Mouse (Mus musculus) heart, adult 9 months (tissue): ENCODE measurements around the gene Fam234b.

ENCODE experiments used
- DNase-seq, 2 experiments: peaks; one replicate each; pipeline ENCODE4 v3.0.0; 2022; ENCODE audit warnings: low spot score in 2 of 2

Fam234b gene

GRCm38 (mm10) chr6:135267221-135267620 is 69.4 kb downstream of the Fam234b start:
- DNase-seq, result no peak

- DNase-seq, result no peak
Measured at GRCm38 (mm10) chr6:135268392-135268791, 70.6 kb downstream of the Fam234b start.

DNA sequence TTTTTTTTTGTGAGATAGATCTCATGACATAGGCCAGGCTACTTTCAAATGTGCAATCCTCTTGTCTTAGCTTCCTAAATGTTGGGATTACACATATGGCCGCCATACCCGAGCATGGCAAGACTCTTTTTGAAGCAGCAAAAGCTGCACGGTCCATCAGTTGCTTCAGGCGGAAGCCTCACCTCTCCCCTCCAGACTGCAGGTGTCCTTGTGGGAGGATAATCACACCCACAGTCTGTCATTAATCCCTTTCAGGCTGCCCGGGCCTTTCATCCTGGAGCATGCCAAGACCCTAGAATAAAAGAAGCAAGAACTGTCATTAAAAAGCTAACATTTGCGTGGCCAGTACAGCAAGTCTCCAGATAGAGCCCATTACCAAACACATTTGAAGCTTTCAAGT is 71.8 kb downstream of the Fam234b start:
- DNase-seq, result no peak

- DNase-seq, result no peak
Measured at GRCm38 (mm10) chr6:135271761-135272160, 74.0 kb downstream of the Fam234b start.

- DNase-seq, result no peak
Measured at GRCm38 (mm10) chr6:135273066-135273465, 75.3 kb downstream of the Fam234b start.

GRCm38 (mm10) chr6:135275231-135275630 is 77.5 kb downstream of the Fam234b start:
- no peak for DNase-seq

DNA sequence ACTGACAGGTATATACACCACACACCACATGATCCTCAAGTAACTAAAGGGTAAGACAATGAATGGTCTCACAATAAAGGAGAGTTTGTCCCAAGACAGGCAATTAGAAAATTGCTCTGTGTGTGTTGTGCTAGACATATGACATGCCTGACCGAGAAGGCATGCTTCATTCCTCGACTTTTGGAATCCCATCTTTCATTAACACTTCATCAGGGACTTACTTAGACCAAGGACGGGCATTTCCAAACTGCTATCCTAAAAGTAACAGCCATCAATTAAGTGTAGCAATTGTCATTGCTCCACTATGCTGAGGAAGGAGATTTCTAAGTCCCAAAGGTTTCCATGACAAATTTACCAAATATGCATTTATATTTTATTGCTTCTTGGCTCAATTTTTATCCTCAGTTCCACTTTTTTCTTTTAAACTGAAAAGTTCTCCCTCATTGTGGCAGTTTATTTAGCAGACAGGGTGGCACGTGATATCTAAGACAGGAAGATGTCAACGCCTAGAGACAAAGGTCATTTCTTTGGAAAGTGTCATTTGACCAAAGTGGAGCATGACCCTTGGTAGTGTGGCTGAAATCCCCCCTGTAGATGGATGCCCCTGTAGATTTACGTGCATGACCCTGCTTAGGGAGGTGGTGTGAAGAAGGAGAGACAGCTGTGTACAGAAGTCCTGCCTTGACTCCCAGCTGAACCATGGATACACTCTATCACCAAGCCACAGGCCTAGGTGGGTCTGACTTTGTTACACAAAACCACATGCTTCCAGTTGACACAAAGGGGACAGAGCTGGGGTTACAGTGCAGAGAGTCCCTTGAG is 78.9 kb downstream of the Fam234b start:
- DNase-seq, result no peak

DNA sequence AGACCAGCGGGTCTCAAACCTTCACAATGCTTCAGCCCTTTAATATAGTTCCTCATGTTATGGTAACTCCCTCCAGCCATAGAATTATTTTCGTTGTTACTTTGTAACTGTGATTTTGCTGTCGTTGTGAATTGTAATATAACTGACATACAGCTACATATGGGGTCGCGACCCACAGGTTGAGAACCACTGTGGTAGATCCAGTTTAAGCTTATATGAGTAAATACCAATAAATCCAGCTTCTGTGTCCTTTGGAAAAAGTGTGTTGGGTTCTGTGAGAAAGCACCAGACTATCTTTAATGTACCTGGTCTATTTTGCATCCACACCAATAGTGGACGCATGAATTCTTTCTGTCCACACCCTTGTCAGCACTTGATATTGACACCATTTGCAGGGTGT is 80.5 kb downstream of the Fam234b start:
- no peak for DNase-seq

DNA sequence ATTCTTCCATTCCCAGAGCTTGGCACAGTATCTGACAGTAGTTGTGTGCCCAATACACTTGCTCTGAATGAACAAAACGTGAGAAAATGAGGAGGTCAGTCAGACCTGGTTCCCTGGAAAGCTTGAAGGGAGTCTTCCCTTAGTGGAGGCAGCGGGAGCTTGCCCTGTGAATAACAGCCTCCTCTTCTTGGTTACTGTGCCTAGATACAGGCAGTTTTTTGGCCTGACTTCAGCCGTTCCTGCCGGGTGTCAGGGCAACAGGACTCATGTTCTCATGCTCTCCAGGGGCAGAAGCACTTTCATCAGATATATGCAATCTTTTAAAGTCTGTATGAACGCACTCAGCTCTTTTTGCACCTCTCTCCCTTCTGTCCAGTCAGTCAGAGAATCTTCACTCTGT is 81.5 kb downstream of the Fam234b start:
- DNase-seq, result no peak

- no peak for DNase-seq
Measured at GRCm38 (mm10) chr6:135279856-135280255, 82.1 kb downstream of the Fam234b start.

- no peak for DNase-seq
Measured at GRCm38 (mm10) chr6:135292391-135292790, 94.6 kb downstream of the Fam234b start.

DNA sequence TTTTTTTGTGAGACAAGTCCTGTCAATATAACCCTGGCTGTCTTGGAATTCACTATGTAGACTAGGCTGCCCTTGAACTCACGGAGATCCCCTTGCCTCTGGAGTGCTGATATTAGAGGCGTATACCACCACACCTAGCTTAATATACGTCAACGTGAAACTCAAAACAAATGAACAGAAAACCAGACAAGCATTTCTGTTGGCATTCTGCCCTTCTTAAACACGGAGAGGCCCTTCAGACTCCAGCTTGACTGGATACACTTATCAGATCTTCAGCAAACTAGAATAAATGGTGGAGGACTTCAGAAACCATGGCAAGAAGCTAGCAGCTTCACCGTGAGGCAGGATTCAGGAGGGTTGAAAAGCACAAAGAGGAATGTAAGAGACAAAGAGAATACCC is 96.4 kb downstream of the Fam234b start:
- DNase-seq, result no peak
